Mouse (Mus musculus) limb, embryonic 15.5 days (tissue): ENCODE data around the gene Xylt1. TPM values are rescaled to one million over a fixed set of nuclear protein-coding genes. Genes with fewer than 3 reads are reported as not detected.

Source experiments
- ATAC-seq: fragments of 200-750 bp; cut with Nextera tagmentation; 2 replicates; pipeline ENCODE4 v1.8.0; 2017; ENCODE audit warnings: low read depth, moderate TSS enrichment; ENCODE audit not compliant: insufficient number of reproducible peaks, low FRiP score, low TSS enrichment
- H3K27ac ChIP-seq: fragments of 300-500 bp; sonication (generic); 2 replicates; pipeline ENCODE4 v1.5.1; 2015; ENCODE audit warnings: moderate library complexity, mild to moderate bottlenecking, inconsistent platforms
- H3K27me3 ChIP-seq: fragments of 300-500 bp; sonication (generic); 2 replicates; pipeline ENCODE4 v1.6.1; 2015; ENCODE audit warnings: inconsistent platforms
- H3K36me3 ChIP-seq: fragments of 300-500 bp; sonication (generic); 2 replicates; pipeline ENCODE4 v1.6.1; 2015; ENCODE audit warnings: inconsistent platforms
- H3K4me1 ChIP-seq: fragments of 300-500 bp; sonication (generic); 2 replicates; pipeline ENCODE4 v1.6.1; 2015; ENCODE audit warnings: inconsistent platforms
- H3K4me2 ChIP-seq: fragments of 300-500 bp; sonication (generic); 2 replicates; pipeline ENCODE4 v1.6.1; 2015; ENCODE audit warnings: mild to moderate bottlenecking, inconsistent platforms
- H3K4me3 ChIP-seq: fragments of 300-500 bp; sonication (generic); 2 replicates; pipeline ENCODE4 v1.5.1; 2015; ENCODE audit warnings: mild to moderate bottlenecking, inconsistent platforms
- H3K9ac ChIP-seq: fragments of 300-500 bp; sonication (generic); 2 replicates; pipeline ENCODE4 v1.6.1; 2015; ENCODE audit warnings: inconsistent platforms
- H3K9me3 ChIP-seq: fragments of 300-500 bp; sonication (generic); 2 replicates; pipeline ENCODE4 v1.6.1; 2016; ENCODE audit warnings: inconsistent platforms
- WGBS: fragments of 180-500 bp; shearing (Covaris S2); methylation state at CpG from one replicate; pipeline ENCODE4 v1.1.7; 2015; 5-methylcytosine and 5-hydroxymethylcytosine counted together
- polyA plus RNA-seq: library from polyadenylated mRNA; unstranded; fragments of >200 nt; fragmentation: Nextera tagmentation; extraction: Ambion mirVana; gene quantifications from 2 replicates; pipeline ENCODE4 v1.2.1, GENCODE M21; 2015

Xylt1 gene
- polyA plus RNA-seq, 1 experiment from 2014 or later, result 2.9 TPM

DNA sequence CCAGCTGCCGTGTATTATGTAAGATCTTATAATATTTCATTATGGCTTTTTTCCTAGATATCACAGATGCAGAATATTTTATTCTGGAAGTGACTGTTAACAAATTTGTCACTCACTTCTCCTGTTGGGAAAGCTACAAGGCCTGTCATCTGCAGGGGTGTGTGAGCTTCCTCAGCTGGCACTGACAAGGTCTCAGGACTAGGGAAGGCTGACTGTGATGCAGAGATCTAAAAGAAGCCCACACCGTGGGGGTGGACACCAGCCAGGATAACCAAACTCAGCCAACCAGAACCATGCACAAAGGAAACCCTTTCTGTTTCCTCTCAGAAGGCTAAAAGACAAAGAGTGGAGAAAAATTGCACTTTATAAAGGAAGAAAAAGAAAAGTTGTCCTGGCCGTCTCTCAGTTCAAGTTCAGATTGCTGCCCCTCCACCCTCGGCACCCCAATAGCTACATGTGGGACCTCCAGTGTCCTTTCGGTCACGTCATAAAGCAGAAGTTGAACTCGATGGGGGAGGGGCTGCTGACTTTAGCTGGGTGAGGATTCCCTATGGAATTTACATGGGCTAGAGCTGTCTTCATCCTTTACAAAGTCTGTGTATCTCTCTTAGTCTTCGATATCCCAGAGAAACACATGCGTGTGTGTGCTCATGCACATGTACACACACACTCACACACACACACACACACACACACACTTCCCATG, 109.9 kb downstream of the Xylt1 start:
- no peak overlapping the region for H3K4me2 ChIP-seq
- H3K27me3 ChIP-seq, result no peaks in the 10 kb centered on the region
- ATAC-seq, result no peak
- no peaks in the 10 kb centered on the region for H3K9me3 ChIP-seq
- peaks cover 17% of the 10 kb centered on the region; the same call in 1 of the 2 replicates for H3K4me1 ChIP-seq
- H3K36me3 ChIP-seq, result no peaks in the 10 kb centered on the region
- 77% methylated on average over 9 of the region's 9 CpGs for WGBS
- no peak overlapping the region for H3K4me3 ChIP-seq
- H3K27ac ChIP-seq, result no peak overlapping the region
- no peak overlapping the region for H3K9ac ChIP-seq

DNA sequence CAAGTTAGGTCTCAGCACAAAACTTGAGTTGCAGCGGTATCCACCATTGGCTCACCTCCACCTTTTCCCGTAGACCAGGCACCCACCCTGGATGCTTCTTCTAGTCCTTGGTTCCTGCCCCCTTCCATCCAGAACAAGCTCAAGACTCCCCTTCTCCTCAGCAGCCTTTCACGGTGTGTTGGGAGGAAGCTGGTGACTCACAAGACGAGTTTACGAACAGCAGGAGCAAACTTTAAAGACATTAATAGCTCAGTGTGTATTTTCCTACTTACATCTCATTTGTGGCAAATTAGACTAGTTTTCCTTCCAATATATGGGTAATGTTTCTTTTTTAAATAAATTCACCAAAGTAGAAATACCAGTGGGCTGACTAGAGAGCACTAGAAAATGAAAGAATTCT, 110.7 kb downstream of the Xylt1 start:
- no peak for ATAC-seq
- 59% methylated on average over 5 of the region's 5 CpGs for WGBS

DNA sequence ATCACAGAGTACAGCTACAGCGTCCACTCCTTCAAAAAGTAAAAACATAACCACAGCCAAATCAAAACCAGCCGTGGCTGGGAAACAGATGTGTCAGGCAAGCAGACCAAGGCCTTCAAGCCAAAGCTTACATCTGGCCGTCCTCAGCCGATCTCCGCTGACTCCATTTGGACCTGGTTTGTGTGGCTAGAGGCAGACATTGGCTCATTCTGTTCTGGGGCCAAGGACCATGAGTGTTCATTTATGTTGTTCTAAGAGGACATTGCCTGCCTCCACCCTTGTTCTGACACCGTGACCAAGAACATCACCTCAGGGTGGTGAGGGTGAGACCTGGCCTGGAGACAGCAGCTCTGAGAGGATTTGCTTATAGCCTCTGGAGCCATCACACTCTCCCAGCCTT, 113.4 kb downstream of the Xylt1 start:
- WGBS, result 33% methylated on average over 6 of the region's 6 CpGs
- Histone ChIP-seq H3K27ac (no peak overlapping the region), H3K4me2 (no peak overlapping the region), H3K27me3 (no peaks in the 10 kb centered on the region), H3K9me3 (no peaks in the 10 kb centered on the region), H3K9ac (no peak overlapping the region), H3K36me3 (no peaks in the 10 kb centered on the region), H3K4me3 (no peak overlapping the region), H3K4me1 (peaks cover 20% of the 10 kb centered on the region; the same call in 1 of the 2 replicates)
- ATAC-seq, result no peak

More for the DNA sequence above, 110.7 kb downstream of the Xylt1 start:
- H3K9ac ChIP-seq, result no peak overlapping the region
- H3K9me3 ChIP-seq, result no peaks in the 10 kb centered on the region
- H3K4me2 ChIP-seq, result no peak overlapping the region
- H3K4me3 ChIP-seq, result no peak overlapping the region
- H3K27ac ChIP-seq, result no peak overlapping the region
- H3K36me3 ChIP-seq, result no peaks in the 10 kb centered on the region
- H3K27me3 ChIP-seq, result no peaks in the 10 kb centered on the region
- peaks cover 20% of the 10 kb centered on the region; the same call in 1 of the 2 replicates for H3K4me1 ChIP-seq

DNA sequence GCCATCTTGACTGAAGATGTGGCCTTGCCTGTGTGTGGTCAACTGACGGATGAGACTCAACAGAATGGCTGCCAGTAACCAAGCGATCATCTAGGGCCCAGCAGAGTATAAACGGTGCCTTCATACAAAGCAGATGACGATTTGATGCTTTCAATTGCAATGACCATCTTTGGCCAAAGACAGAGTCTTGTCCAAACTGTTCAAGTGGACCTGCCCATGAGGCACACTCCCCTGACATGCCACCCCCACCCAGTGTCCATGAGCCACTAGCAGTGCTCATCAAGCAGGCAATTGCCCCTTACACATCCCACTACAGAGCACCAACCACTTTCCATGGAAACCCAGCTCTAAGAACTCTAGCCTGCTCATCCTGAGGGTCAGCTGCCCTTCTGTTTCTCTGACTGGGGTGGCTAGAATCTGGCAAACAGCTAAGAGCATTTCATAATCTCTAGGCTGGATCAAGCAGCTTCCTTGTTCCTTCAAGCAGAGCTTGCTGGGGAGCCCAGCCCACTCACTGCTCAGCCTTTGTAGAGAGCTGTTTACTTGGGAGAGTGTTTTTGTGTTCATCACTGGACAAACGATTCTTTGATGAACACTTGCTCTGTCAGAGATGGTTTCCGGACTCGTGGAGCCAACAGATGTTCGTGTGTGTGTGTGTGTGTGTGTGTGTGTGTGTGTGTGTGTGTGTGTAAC, 114.0 kb downstream of the Xylt1 start:
- no peak for ATAC-seq
- 88% methylated on average over 8 of the region's 8 CpGs for WGBS
- H3K27me3 ChIP-seq, result no peaks in the 10 kb centered on the region

DNA sequence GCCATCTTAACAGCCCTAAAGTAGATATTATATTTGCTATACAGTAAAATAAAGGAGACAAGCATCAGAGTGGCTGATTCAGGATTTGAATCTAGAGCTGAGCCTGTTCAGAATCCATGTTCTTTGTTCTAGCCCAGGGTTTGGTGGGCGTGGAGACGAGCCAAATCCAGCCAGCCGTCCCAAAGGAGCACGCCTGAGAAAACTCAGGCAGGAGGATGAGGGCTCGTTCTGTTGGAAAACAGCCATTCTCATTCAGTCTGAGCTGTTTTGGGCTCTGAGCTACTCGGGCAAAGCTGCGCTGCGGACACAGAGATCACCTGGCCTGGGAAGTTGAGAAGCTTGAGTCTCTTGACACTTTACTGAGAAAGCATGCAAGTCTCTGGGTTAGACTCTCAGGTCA, 115.0 kb downstream of the Xylt1 start:
- peaks cover 20% of the 10 kb centered on the region; the same call in 1 of the 2 replicates for H3K4me1 ChIP-seq
- no peak overlapping the region for H3K4me2 ChIP-seq
- H3K4me3 ChIP-seq, result no peak overlapping the region
- no peaks in the 10 kb centered on the region for H3K9me3 ChIP-seq
- WGBS, result 62% methylated on average over 8 of the region's 8 CpGs
- no peak overlapping the region for H3K9ac ChIP-seq
- no peaks in the 10 kb centered on the region for H3K27me3 ChIP-seq
- no peak for ATAC-seq
- H3K27ac ChIP-seq, result no peak overlapping the region
- H3K36me3 ChIP-seq, result no peaks in the 10 kb centered on the region

More for the DNA sequence above, 114.0 kb downstream of the Xylt1 start:
- Histone ChIP-seq H3K36me3 (no peaks in the 10 kb centered on the region), H3K27ac (no peak overlapping the region), H3K9ac (no peak overlapping the region), H3K4me3 (no peak overlapping the region), H3K9me3 (no peaks in the 10 kb centered on the region), H3K4me2 (no peak overlapping the region), H3K4me1 (peaks cover 20% of the 10 kb centered on the region; the same call in 1 of the 2 replicates)

DNA sequence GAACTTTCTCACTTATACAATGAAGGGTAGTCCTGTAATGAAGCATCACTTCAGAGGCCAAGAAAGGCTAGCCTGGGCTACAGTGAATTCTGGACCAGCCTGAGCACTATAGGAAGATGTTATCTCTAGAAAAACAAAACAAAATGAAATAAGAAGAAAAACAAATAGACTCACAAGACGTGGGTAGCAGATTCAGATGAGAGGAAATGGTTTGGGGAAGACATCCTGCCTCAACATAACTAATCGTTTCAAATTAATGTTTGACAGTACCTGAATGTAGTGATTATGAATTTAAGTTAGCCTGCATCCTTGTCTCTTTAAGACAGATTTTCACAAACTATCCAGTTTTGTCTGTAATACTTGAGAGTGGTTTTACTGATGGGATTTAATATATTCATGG, 117.4 kb downstream of the Xylt1 start:
- no peaks in the 10 kb centered on the region for H3K36me3 ChIP-seq
- WGBS, result 74% methylated on average over 2 of the region's 2 CpGs
- no peak overlapping the region for H3K4me3 ChIP-seq
- H3K9ac ChIP-seq, result no peak overlapping the region
- no peaks in the 10 kb centered on the region for H3K27me3 ChIP-seq
- H3K4me2 ChIP-seq, result no peak overlapping the region
- H3K4me1 ChIP-seq, result peaks cover 25% of the 10 kb centered on the region
- H3K27ac ChIP-seq, result no peak overlapping the region
- no peak for ATAC-seq
- H3K9me3 ChIP-seq, result no peaks in the 10 kb centered on the region

DNA sequence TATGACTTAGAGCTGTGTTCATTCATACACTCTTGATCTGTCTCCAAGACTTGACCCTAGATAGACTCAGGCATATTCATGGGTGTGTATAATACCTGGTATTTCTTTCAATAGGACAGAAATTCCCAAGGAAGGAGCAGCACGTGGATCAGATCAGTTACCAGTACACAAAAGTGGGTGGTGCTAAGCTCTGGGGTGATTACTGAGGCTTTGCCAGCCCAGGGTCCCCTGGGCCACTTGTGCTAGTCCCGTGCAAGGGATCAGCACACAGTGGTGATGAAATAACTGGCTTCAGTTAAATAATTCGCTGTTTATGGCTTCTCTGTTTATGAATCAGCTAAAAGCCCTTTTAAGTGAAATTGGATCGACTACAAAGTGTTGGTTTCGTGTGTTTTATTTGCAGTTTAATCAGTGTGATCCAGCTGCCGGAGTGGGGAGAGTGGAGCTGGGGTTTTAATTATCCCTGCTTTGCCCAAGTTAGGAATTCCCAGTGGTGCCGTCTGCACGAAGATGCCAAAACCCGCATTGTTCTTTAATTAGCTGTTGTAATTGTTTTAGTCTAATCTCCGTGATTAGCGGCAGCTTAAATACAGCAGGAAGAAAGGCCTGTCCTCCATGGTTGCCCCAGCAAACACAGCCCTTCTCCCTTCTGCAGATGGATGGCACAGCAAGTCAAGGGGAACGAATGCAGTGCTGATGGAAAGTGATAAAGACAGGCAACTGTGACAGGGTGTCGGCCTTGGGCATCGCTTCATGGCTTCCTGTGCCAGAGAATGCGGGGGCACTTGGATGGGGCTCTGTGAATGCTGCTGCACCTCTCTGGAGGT, 120.8 kb downstream of the Xylt1 start:
- H3K27me3 ChIP-seq, result no peaks in the 10 kb centered on the region
- H3K4me1 ChIP-seq, result peaks cover 31% of the 10 kb centered on the region
- H3K4me3 ChIP-seq, result no peak overlapping the region
- ATAC-seq, result no peak
- H3K9ac ChIP-seq, result no peak overlapping the region
- H3K9me3 ChIP-seq, result no peaks in the 10 kb centered on the region
- H3K4me2 ChIP-seq, result no peak overlapping the region
- H3K27ac ChIP-seq, result no peak overlapping the region
- no peaks in the 10 kb centered on the region for H3K36me3 ChIP-seq
- 50% methylated on average over 15 of the region's 15 CpGs for WGBS

DNA sequence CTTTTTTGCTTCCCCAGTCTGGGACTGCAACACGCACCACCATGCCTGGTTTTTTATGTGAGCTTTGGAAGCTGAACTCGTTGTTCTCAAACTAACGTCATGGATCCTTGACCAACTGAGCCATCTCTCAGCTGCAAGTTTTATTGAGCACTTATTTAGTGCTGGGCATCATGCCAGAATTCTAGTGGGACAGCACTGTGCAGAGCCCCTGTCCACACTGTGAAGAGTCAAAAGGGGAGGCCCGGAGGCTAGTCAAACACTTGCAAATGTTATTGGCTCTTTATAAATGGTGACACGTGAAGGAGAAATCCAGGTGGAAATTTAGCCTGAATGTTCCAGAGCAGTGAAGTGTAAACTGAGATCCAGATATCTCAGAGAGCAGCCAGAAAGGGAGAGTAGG, 121.6 kb downstream of the Xylt1 start:
- H3K9ac ChIP-seq, result no peak overlapping the region
- ATAC-seq, result no peak
- H3K4me1 ChIP-seq, result peaks cover 31% of the 10 kb centered on the region
- H3K36me3 ChIP-seq, result no peaks in the 10 kb centered on the region
- WGBS, result 38% methylated on average over 5 of the region's 5 CpGs
- H3K4me2 ChIP-seq, result no peak overlapping the region
- H3K27me3 ChIP-seq, result no peaks in the 10 kb centered on the region
- no peaks in the 10 kb centered on the region for H3K9me3 ChIP-seq
- H3K27ac ChIP-seq, result no peak overlapping the region
- H3K4me3 ChIP-seq, result no peak overlapping the region

DNA sequence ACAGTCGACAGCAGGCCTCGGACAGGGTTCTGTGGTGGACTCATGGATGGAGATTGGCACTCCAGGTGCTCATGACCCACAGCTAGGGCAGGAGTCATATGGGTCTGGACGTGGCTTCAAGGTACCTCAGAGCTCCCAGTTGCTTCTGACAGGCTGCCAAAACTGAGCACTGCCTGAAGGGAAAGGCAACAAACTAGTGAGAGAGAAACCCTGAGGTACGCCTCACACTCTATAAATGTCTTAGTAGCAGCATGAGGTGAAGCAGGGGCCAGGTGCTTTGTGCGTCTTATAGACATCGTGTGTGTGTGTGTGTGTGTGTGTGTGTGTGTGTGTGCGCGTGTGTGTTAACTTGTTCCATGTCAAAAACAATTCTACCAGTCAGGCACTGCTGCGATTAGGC, 122.9 kb downstream of the Xylt1 start:
- peaks cover 35% of the 10 kb centered on the region for H3K4me1 ChIP-seq
- 30% methylated on average over 9 of the region's 9 CpGs for WGBS
- ATAC-seq, result no peak
- H3K27ac ChIP-seq, result peak overlapping the region; percentile 63; the same call in 1 of the 2 replicates
- no peaks in the 10 kb centered on the region for H3K27me3 ChIP-seq
- H3K4me3 ChIP-seq, result no peak overlapping the region
- H3K9ac ChIP-seq, result no peak overlapping the region
- no peak overlapping the region for H3K4me2 ChIP-seq
- H3K9me3 ChIP-seq, result no peaks in the 10 kb centered on the region
- H3K36me3 ChIP-seq, result no peaks in the 10 kb centered on the region

DNA sequence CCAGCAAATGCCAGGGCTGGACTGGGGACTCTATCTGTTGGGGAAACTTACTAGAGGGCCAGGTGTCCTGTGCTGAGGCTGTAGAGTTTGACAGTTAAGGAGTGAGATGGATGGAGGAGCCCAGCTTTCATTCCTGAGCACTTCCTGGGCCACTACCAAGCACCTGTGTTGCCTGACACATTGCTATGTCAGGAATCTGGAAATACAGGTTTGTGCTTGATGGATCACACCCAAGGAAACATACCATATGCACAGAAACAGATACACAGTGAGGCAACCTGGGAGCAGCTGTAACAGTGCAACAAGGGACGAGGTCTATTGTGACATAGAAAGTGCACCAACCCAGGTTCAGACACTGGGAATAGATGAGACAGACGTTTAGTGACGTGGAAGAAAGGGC, 125.0 kb downstream of the Xylt1 start:
- no peak overlapping the region for H3K9ac ChIP-seq
- H3K4me3 ChIP-seq, result no peak overlapping the region
- ATAC-seq, result no peak
- H3K4me2 ChIP-seq, result no peak overlapping the region
- 74% methylated on average over 3 of the region's 3 CpGs for WGBS
- H3K9me3 ChIP-seq, result no peaks in the 10 kb centered on the region
- H3K27ac ChIP-seq, result no peak overlapping the region
- H3K4me1 ChIP-seq, result peaks cover 35% of the 10 kb centered on the region
- H3K27me3 ChIP-seq, result no peaks in the 10 kb centered on the region
- H3K36me3 ChIP-seq, result no peaks in the 10 kb centered on the region

DNA sequence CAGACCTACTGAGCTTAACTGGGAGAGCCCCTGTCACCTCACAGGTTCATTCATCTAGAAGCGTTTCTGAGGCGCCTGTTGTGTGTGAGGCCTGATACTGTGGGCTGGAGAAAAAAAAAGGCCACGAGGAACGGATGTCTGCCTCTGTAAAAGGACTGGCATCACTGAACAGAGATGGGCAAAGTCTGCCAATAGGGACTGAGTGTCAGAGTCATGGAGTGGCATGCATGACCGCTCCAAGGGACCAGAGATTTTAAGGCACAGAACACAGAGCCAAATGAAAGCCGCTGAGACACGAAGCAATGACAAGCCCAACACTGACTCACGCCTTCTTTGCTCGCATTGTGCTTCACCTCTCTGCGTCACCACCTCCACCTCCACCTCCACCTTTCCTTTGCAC, 126.6 kb downstream of the Xylt1 start:
- no peak overlapping the region for H3K4me2 ChIP-seq
- H3K27ac ChIP-seq, result no peak overlapping the region
- H3K27me3 ChIP-seq, result no peaks in the 10 kb centered on the region
- H3K4me1 ChIP-seq, result peaks cover 35% of the 10 kb centered on the region
- no peak for ATAC-seq
- H3K36me3 ChIP-seq, result no peaks in the 10 kb centered on the region
- no peak overlapping the region for H3K4me3 ChIP-seq
- H3K9ac ChIP-seq, result no peak overlapping the region
- 89% methylated on average over 10 of the region's 10 CpGs for WGBS
- no peaks in the 10 kb centered on the region for H3K9me3 ChIP-seq

DNA sequence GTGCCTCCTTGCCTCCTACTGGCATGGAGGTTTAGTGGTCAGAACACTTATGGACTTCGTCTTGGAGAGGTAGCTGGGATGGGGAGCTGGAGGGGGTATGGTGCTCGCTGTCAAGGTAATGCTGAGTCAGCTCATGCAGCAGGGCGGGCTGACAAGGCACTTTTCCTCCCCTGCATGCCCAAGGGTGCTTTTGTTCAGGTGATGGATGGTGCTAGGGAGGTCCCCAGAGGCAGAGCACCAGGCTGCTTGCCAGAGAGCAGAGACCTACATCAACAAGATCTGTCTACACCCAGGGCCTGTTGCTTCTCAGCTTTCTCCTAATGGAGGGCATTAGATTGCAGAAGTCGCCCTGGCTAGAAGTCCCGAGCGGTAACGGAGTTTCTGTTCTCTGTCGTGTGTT, 127.3 kb downstream of the Xylt1 start:
- H3K9me3 ChIP-seq, result no peaks in the 10 kb centered on the region
- 60% methylated on average over 8 of the region's 8 CpGs for WGBS
- no peak overlapping the region for H3K9ac ChIP-seq
- H3K4me3 ChIP-seq, result no peak overlapping the region
- H3K27me3 ChIP-seq, result no peaks in the 10 kb centered on the region
- H3K4me1 ChIP-seq, result peaks cover 32% of the 10 kb centered on the region
- no peaks in the 10 kb centered on the region for H3K36me3 ChIP-seq
- no peak for ATAC-seq
- H3K4me2 ChIP-seq, result no peak overlapping the region
- H3K27ac ChIP-seq, result no peak overlapping the region
